8 mouse cellular contexts compared by ENCODE assay signal in the genomic region with DNA sequence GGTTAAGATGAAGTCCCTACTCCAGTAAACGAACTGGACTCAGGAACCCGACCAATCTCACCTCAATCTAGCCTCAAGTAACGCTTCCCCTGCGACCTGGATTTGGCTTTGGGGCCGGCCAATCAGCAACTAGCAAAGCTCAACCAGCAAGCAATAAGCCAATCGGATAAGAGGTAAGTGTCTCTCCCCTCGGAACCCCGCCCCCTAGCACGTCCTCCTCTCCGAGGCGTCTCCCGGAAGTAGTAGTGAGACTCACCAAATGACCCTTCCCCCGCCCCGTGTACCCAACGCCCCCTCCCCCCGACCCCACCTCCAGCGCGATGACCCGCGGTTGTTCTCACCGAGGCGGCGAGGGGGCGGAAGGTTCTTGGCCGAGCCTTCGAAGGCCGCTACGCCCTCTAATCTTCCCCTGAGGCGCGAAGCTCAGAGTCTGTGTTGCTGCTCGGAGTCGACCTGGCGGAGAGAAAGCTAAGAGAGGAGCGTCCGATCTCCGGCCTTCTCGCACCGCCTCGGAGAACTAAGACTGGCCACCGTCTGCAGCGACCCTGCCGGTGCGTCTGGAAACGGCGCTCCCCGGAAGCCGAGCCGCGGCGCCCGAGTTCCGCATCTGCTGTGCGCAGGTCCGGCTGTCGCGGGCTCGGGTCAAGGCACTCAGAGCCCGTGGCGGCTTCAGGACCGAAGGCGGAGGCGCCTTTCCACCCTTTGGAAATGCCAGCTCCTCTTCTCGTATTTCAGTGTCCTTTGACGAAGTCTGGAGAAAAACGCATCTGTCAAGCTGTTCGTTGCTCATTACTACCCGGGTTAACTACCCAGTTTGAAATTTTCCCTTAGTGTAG. TPM values are rescaled to one million over a fixed set of nuclear protein-coding genes. Genes with fewer than 3 reads are reported as not detected.
DNase-seq lines count a peak whose midpoint lies in the region; ATAC-seq lines count a peak whose summit lies in the region.

Gene Rnf6 (minus strand): TSS at position 677 of the 836 bp plus-strand sequence.

- H3K9ac ChIP-seq in lung, embryonic 16.5 days (ENCODE audit: low read length), result peak within 1 kb of the TSS; percentile 93

- H3K4me2 ChIP-seq in lung, embryonic 16.5 days (ENCODE audit: low read depth, low read length), result peak within 1 kb of the TSS; percentile 79

- peak within 1 kb of the TSS; percentile 81 for H3K4me3 ChIP-seq in lung, embryonic 16.5 days (ENCODE audit: low read length)

- H3K4me1 ChIP-seq in lung, embryonic 16.5 days (replicated peaks; ENCODE audit: control insufficient read depth, insufficient read depth, low read length), result peaks cover 9% of the 10 kb centered on the region; the same call in 1 of the 2 replicates

- H3K9me3 ChIP-seq in lung, embryonic 16.5 days (ENCODE audit: control insufficient read depth, low read length), result no peaks in the 10 kb centered on the region

- peaks cover 6% of the 10 kb centered on the region for H3K36me3 ChIP-seq in lung, embryonic 16.5 days (ENCODE audit: control insufficient read depth, insufficient read depth, low read length)

- DNase-seq in MEL-GATA-1-ER (ENCODE audit: extremely low read depth, low read depth), result peak; percentile 99
- DNase-seq in cerebellum, adult 8-10 months, result peak; percentile 89
- DNase-seq in forelimb bud, embryonic 11.5 days (ENCODE audit: low read depth, low spot score), result peak; percentile 94
- DNase-seq in layer of hippocampus, adult 9-10 months (ENCODE audit: low spot score), result peak; percentile 87
- DNase-seq in ovary, postnatal 10 days (ENCODE audit: low spot score), result peak; percentile 70
- peak; percentile 94 for DNase-seq in thymus, postnatal 10 days (ENCODE audit: low spot score in 2 of 2)

- peak; percentile 99 to 100 for ATAC-seq in hematopoietic stem cell, adult 5-6 weeks (replicated peaks in 1 of 2; ENCODE audit: insufficient read depth in 1 of 2, low FRiP score in 2 of 2, low TSS enrichment in 1 of 2, low read depth in 1 of 2, poor library complexity in 2 of 2, severe bottlenecking in 2 of 2)
- ATAC-seq in lung, embryonic 16.5 days (ENCODE audit: low read depth), result peak; percentile 100

- under 1% methylated on average over 64 of the region's 67 CpGs for WGBS in lung, embryonic 16.5 days

- H3K27me3 ChIP-seq in lung, embryonic 16.5 days (ENCODE audit: control insufficient read depth, insufficient read depth, low read depth, low read length), result no peaks in the 10 kb centered on the region

- peak within 1 kb of the TSS; percentile 99 for H3K27ac ChIP-seq in lung, embryonic 16.5 days (ENCODE audit: low read length)

RNA-seq across cellular contexts. Expression of gene Rnf6, which starts in this region (rescaled TPM):
- total RNA-seq in hematopoietic stem cell, adult 5-6 weeks (2017), result 54.3 and 74.0 TPM in 2 replicates
- 55.9 and 59.5 TPM in 2 replicates for polyA plus RNA-seq in lung, embryonic 16.5 days (2015; fragmentation: Nextera tagmentation; extraction: Ambion mirVana)

Comparison
In these comparisons a context has a peak if more than half of its experiments do, and no peak if none do; other contexts are left out.
1. Peak in every context shown above with its lines: DNase-seq, ATAC-seq, H3K4me3 ChIP-seq and H3K27ac ChIP-seq.